Mouse (Mus musculus) erythroblast, embryonic 14.5 days (primary cell): ENCODE measurements around the gene Erlec1. TPM values are rescaled to one million over a fixed set of nuclear protein-coding genes. Genes with fewer than 3 reads are reported as not detected.

Experiments used
- H3K27me3 ChIP-seq: 2 replicates; pipeline ENCODE4 v1.6.1; 2012; ENCODE audit warnings: inconsistent platforms; ENCODE audit not compliant: control insufficient read depth
- H3K36me3 ChIP-seq: 2 replicates; pipeline ENCODE4 v1.6.1; 2012; ENCODE audit warnings: mild to moderate bottlenecking, inconsistent platforms; ENCODE audit not compliant: control insufficient read depth
- H3K4me1 ChIP-seq: 2 replicates; pipeline ENCODE4 v1.6.1; 2012; ENCODE audit warnings: inconsistent platforms; ENCODE audit not compliant: control insufficient read depth
- H3K4me3 ChIP-seq: replicated peaks from 2 replicates; pipeline ENCODE3; 2012; ENCODE audit warnings: moderate library complexity, mild to moderate bottlenecking, inconsistent platforms
- H3K9me3 ChIP-seq: 2 replicates; pipeline ENCODE4 v1.6.1; 2012; ENCODE audit warnings: low read length, inconsistent platforms, mixed read lengths; ENCODE audit not compliant: control insufficient read depth
- GATA1 ChIP-seq: IDR thresholded peaks from 2 replicates; pipeline ENCODE4 v1.6.1; 2012; ENCODE audit warnings: low read length, inconsistent platforms, mixed read lengths
- TAL1 ChIP-seq: IDR thresholded peaks from 3 replicates; pipeline ENCODE4 v1.6.1; 2012; ENCODE audit warnings: low read length, inconsistent platforms, mixed read lengths
- polyA plus RNA-seq: library from polyadenylated mRNA; stranded (reverse); fragments of >175 nt; gene quantifications from 2 replicates; pipeline ENCODE4 v1.2.3, GENCODE M21; 2012

Gene Erlec1
- polyA plus RNA-seq, result 4.9 and 6.0 TPM in 2 replicates

DNA sequence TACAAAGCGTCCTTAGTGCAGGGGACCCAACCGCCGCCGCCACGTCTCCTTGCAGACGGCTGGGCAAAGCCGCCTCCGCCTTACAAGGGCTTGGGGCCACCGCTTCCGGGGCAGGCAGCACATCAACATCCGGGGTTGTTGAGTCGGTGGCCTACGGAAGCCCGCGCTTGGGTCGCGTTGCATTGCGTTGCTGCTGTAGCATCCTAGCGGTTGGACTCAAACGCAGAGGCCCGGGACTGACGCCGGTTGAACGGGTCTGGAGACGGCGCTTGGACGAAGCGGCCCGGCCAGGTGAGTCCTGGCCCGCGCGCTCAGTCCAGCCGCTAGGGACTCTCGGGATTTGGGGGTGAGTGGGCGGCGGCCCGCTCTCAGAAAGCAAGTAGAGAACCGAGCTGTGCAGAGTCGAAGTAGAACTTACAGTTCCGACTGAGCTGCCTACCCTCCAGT, at the start of gene Erlec1:
TSS of gene Erlec1 (minus strand) at position 57 of the 447 bp plus-strand sequence.
- Histone ChIP-seq H3K27me3 (no peaks in the 10 kb centered on the region), H3K9me3 (no peaks in the 10 kb centered on the region), H3K36me3 (peaks cover 40% of the 10 kb centered on the region), H3K4me1 (peaks cover 24% of the 10 kb centered on the region), H3K4me3 (peak within 1 kb of the TSS; percentile 97)
- TF ChIP-seq GATA1, result no peak
- no peak for TF ChIP-seq TAL1

DNA sequence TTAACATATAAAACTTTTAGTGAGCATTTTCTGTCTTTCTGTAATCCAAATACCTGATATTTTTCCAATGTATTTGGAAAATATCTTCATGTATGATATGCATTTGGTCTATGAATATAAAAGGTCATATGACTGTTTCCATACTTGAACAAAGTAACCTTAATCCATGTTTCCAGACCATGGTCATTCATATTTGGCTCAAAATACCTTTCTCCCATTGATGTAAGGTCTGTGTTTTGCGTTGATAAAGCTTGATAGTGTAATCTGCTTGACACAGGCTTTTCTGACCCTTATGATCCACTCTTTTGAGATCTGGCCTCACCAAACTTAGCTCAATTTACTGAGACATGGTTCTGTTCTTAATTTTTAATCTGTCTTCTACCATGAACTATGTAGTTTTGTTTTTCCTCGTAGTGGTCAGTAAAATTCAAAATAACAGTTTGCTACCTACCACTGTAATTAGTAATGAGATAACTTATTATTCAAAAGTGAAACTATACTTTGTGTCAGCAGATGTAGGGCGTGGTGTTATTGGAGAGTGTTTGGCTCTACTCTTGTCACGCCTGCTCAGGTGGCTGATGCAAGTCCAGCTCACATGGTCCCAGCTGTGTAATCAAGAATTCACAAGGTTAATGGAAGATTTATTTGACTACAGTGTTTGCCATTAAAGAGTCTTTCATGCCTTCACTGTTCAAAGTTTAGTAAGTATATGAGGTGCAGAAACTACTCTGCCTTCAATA, 47.2 kb upstream of the Erlec1 start:
- Histone ChIP-seq H3K4me1 (peaks cover 96% of the 10 kb centered on the region), H3K36me3 (peaks cover 45% of the 10 kb centered on the region), H3K27me3 (no peaks in the 10 kb centered on the region), H3K9me3 (no peaks in the 10 kb centered on the region), H3K4me3 (peak overlapping the region; percentile 43)
- TF ChIP-seq TAL1 (peak; percentile 85), GATA1 (peak; percentile 87)

GRCm38 (mm10) chr11:31000028-31000427, 45.9 kb upstream of the Erlec1 start:
- H3K9me3 ChIP-seq, result no peaks in the 10 kb centered on the region
- no peak for TF ChIP-seq TAL1
- TF ChIP-seq GATA1, result no peak
- H3K27me3 ChIP-seq, result no peaks in the 10 kb centered on the region
- H3K4me1 ChIP-seq, result peaks cover 89% of the 10 kb centered on the region
- H3K4me3 ChIP-seq, result no peak overlapping the region
- H3K36me3 ChIP-seq, result peaks cover 34% of the 10 kb centered on the region

- Histone ChIP-seq H3K27me3 (no peaks in the 10 kb centered on the region), H3K4me1 (peaks cover 77% of the 10 kb centered on the region), H3K36me3 (peaks cover 28% of the 10 kb centered on the region), H3K4me3 (peak overlapping the region; percentile 31), H3K9me3 (no peaks in the 10 kb centered on the region)
- TF ChIP-seq TAL1 (peak; percentile 54), GATA1 (peak; percentile 58)
Measured at GRCm38 (mm10) chr11:30998704-30999103, 44.6 kb upstream of the Erlec1 start.

DNA sequence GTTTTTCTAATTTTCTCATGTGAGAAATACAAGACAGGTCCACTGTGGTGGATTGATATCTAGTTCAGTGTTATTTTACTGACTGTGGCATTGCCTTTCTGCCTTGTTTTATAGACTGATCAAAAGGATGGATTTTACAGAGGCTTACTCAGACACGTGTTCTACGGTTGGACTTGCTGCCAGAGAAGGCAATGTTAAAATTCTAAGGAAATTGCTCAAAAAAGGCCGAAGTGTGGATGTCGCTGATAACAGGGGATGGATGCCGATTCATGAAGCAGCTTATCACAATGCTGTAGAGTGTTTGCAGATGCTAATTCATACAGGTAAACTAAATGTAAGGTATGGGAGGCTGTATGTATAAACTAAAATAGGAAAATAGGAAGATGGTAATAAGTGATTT, 44.1 kb upstream of the Erlec1 start:
- Histone ChIP-seq H3K4me1 (peaks cover 72% of the 10 kb centered on the region), H3K4me3 (peak overlapping the region; percentile 31), H3K9me3 (no peaks in the 10 kb centered on the region), H3K36me3 (peaks cover 23% of the 10 kb centered on the region), H3K27me3 (no peaks in the 10 kb centered on the region)
- peak; percentile 58; the same call in 2 of the 3 replicates for TF ChIP-seq TAL1
- TF ChIP-seq GATA1, result peak; percentile 73

GRCm38 (mm10) chr11:30996670-30997069, 42.5 kb upstream of the Erlec1 start:
- TF ChIP-seq GATA1, result no peak
- no peak for TF ChIP-seq TAL1
- peaks cover 16% of the 10 kb centered on the region for H3K36me3 ChIP-seq
- H3K27me3 ChIP-seq, result no peaks in the 10 kb centered on the region
- H3K9me3 ChIP-seq, result no peaks in the 10 kb centered on the region
- H3K4me3 ChIP-seq, result no peak overlapping the region
- H3K4me1 ChIP-seq, result peaks cover 57% of the 10 kb centered on the region

GRCm38 (mm10) chr11:30986625-30987017, 32.5 kb upstream of the Erlec1 start:
- H3K9me3 ChIP-seq, result no peaks in the 10 kb centered on the region
- TF ChIP-seq GATA1, result peak; percentile 52; the same call in 1 of the 2 replicates
- no peak for TF ChIP-seq TAL1

DNA sequence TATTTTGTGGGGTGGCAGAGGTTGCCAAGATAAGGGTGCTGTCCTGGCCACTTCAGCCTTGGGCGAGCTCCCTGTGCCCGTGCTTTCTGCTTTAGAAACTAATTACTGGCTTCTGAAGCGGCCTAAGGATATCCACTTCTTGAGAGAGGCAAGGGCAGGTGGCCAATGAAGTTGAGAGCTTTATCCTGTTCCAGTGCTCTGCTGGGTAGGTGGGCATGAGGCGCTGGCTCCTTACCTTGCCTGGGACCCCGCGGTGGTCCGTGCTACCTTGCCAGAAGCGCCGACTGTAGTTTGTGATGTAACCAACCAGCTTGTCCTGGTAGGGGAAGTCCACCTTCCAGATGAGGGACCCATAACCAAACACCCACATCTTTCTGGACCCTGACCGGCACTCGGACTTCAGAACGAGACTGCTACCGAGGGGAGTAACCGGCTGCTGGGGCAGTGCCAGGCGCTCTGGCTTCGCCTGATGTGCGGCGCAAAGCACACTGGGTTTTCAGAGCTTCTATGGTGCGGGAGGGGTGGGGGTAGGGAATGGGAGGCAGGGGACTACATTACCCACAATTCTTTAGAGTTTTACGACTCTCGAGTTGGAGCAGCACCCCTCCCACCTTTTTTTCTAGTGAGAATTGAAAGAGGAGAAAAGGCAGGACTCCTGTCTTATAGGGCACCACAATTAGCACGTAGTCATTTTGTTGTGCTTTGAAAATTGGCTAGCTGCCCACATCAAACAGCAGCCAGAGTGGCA, 31.9 kb upstream of the Erlec1 start, which contains the start of gene Chac2:
TSS of gene Chac2 (minus strand) at position 474 of the 748 bp plus-strand sequence.
- H3K27me3 ChIP-seq, result no peaks in the 10 kb centered on the region
- peaks cover 44% of the 10 kb centered on the region for H3K4me1 ChIP-seq
- peak; percentile 39; the same call in 1 of the 2 replicates for TF ChIP-seq GATA1
- no peak for TF ChIP-seq TAL1
- peaks cover 38% of the 10 kb centered on the region for H3K36me3 ChIP-seq
- H3K4me3 ChIP-seq, result peak within 1 kb of the TSS; percentile 99
- H3K9me3 ChIP-seq, result no peaks in the 10 kb centered on the region

More at GRCm38 (mm10) chr11:30986625-30987017, 32.5 kb upstream of the Erlec1 start:
- Histone ChIP-seq H3K4me3 (peak overlapping the region; percentile 99), H3K36me3 (peaks cover 32% of the 10 kb centered on the region), H3K27me3 (no peaks in the 10 kb centered on the region), H3K4me1 (peaks cover 40% of the 10 kb centered on the region)

DNA sequence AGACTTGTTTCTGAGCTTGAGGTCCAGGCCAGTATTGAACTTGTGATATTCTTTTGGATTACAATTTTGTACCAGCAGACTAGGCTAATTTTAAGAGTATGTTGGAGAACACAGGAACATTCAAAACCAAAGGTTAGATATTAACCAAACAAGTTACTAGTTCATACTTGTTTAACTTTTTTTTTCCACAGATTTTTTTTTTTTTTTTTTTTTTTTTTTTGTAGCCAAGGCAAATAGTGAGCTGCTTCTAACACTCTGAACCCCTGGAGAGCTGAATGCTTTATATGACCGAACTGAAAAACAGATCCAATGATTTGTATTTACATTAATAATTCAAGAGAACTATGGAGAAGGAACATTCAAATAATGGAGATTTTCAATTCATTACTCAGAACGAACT, 31.1 kb upstream of the Erlec1 start:
- H3K4me3 ChIP-seq, result peak overlapping the region; percentile 99
- no peaks in the 10 kb centered on the region for H3K27me3 ChIP-seq
- H3K9me3 ChIP-seq, result no peaks in the 10 kb centered on the region
- peaks cover 46% of the 10 kb centered on the region for H3K36me3 ChIP-seq
- no peak for TF ChIP-seq GATA1
- no peak for TF ChIP-seq TAL1
- peaks cover 48% of the 10 kb centered on the region for H3K4me1 ChIP-seq
